Mouse (Mus musculus) CH12.LX (cell line): ENCODE results near the gene Fut11.

Experiments
- CTCF ChIP-seq, 2 experiments: IDR thresholded peaks in 1 of 2; conservative IDR thresholded peaks in 1 of 2; 2 replicates each; pipeline ENCODE4 v1.5.1; 2011 to 2012; ENCODE audit warnings: low read depth in 2 of 2, low read length in 2 of 2, improper control_type of control experiment in 1 of 2, inconsistent platforms in 1 of 2, mild to moderate bottlenecking in 1 of 2, moderate library complexity in 1 of 2
- ELF1 ChIP-seq: IDR thresholded peaks from 2 replicates; pipeline ENCODE4 v1.6.1; 2014; ENCODE audit warnings: low read depth, mild to moderate bottlenecking, inconsistent platforms, low read length, improper control_type of control experiment
- MEF2A ChIP-seq: IDR thresholded peaks from 2 replicates; pipeline ENCODE4 v1.6.1; 2014; ENCODE audit warnings: low read depth, mild to moderate bottlenecking, inconsistent platforms, low read length, improper control_type of control experiment, borderline replicate concordance
- MYC ChIP-seq: IDR thresholded peaks from 2 replicates; pipeline ENCODE4 v1.6.1; 2011; ENCODE audit warnings: low read depth, mild to moderate bottlenecking, improper control_type of control experiment, low read length
- SMC3 ChIP-seq: IDR thresholded peaks from 2 replicates; pipeline ENCODE4 v1.6.1; 2011; ENCODE audit warnings: low read depth, low read length, improper control_type of control experiment
- TBP ChIP-seq: conservative IDR thresholded peaks from 2 replicates; pipeline ENCODE4 v1.6.1; 2011; ENCODE audit warnings: low read depth, low read length, improper control_type of control experiment
- TCF12 ChIP-seq: IDR thresholded peaks from 2 replicates; pipeline ENCODE4 v1.6.1; 2014; ENCODE audit warnings: low read depth, mild to moderate bottlenecking, inconsistent platforms, low read length, improper control_type of control experiment

DNA sequence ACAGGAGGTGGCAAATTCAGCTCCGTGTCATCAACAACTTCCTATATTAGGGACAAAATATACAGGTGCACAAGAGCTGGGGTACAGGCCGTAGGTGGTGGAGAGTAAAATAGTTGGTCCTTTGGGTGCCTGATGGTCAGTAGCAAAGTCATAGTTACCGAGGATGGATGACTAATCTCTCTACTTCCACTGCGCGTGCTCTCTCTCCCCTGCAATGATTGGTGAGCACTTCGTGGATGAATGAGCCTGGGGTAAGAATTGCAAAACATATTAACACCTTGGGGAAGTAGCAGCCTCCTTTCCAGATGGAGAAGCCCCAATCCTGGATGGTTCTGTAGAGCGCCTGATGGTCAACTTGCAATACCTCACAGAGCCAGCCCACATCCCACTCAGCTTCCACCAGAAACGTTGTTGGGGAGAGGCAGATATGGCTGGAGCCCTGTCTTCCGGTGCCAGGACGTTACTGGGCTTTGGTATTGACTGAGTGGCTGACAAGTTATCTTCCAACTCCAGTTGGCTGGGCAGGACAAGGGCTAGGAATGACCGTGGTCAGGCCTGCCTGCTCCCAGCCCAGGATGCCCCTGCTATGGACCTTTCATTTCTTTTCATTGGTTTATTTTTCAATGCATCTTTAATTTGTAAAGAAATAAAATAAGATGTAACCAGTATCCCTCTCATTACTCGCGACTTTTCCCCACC is 434 bp upstream of the Fut11 start:
- TF ChIP-seq MEF2A (no peak), CTCF (conservative IDR thresholded peaks at IDR 0.05 in 1 of 2, IDR thresholded peaks at IDR 0.05 in 1 of 2; ENCODE audit: low read depth in 2 of 2, low read length in 2 of 2) (no peak), SMC3 (no peak), MYC (no peak), TBP (no peak), TCF12 (no peak), ELF1 (no peak)
